Mouse (Mus musculus): Measurements from ENCODE around the gene Mapt.

Mapt gene

GRCm38 (mm10) chr11:104275765-104276164 is 44.6 kb downstream of the Mapt start:
- in situ Hi-C loops (cut with MboI, MseI) = no loop called here

DNA sequence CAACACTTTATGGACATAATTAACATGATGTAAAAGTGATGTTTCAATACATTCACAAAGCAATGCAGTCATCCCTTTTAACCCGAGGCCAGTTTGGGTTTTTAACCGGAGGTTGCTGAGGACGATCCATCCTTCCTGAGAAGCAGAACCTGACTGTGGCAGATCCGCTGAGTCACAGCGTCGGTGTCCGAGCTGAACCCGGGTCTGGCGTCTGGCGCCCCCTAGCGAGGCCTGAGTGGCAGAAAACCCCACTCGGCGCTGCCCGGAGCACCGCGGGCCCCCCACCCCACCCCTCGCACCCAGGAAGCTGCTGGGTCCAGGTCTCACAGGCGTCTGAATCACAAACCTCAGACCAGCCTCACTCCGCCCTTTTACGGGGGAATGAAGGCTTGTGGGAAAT is 47.0 kb downstream of the Mapt start:
- in situ Hi-C loops (cut with MboI, MseI) = no loop called here

- in situ Hi-C loops (cut with MboI, MseI) = no loop called here
Observed at GRCm38 (mm10) chr11:104279049-104279448, 47.9 kb downstream of the Mapt start.

DNA sequence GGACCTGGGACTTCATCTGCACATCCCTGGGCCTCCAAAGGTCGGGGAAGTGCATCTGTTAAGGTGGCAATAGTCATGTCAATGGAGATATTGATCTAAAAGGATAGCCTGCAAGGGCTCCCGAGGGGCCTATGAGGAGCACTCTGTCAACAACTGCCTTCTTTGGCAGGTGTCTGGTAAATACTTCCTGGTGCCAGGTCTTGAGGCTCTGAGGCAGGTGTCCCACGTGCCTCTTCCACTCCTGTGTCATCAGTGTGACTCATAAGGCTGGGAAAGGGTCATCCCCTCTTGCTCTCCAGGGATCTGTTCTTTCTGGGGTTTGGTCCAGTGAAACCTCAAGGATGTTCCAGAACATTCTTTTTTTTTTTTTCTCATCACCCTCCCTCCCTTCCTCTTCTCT is 48.3 kb downstream of the Mapt start:
- in situ Hi-C loops (cut with MboI, MseI) = no loop called here

- in situ Hi-C loops (cut with MboI, MseI) = no loop called here
Observed at GRCm38 (mm10) chr11:104281501-104281900, 50.3 kb downstream of the Mapt start.

- in situ Hi-C loops (cut with MboI, MseI) = no loop called here
Observed at GRCm38 (mm10) chr11:104287113-104287512, 55.9 kb downstream of the Mapt start.

DNA sequence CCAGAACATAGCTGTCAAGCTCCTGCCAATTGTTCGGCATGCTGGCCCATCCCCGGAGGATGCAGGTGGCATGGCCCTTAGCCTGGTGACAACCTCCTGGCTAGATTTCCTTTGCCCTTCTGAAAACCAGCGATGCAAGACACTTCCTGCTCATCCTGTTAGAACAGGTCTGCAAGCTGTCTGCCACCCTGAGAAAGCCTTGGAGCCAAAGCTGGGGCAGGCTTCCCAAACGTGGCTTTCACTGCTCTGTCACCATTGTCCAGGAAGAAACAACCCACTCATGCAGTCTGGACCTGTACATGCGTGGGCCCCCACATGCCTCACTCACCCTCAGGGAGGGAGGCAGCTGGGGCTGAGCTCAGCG is 57.6 kb downstream of the Mapt start:
- in situ Hi-C loops (cut with MboI, MseI) = no loop called here

DNA sequence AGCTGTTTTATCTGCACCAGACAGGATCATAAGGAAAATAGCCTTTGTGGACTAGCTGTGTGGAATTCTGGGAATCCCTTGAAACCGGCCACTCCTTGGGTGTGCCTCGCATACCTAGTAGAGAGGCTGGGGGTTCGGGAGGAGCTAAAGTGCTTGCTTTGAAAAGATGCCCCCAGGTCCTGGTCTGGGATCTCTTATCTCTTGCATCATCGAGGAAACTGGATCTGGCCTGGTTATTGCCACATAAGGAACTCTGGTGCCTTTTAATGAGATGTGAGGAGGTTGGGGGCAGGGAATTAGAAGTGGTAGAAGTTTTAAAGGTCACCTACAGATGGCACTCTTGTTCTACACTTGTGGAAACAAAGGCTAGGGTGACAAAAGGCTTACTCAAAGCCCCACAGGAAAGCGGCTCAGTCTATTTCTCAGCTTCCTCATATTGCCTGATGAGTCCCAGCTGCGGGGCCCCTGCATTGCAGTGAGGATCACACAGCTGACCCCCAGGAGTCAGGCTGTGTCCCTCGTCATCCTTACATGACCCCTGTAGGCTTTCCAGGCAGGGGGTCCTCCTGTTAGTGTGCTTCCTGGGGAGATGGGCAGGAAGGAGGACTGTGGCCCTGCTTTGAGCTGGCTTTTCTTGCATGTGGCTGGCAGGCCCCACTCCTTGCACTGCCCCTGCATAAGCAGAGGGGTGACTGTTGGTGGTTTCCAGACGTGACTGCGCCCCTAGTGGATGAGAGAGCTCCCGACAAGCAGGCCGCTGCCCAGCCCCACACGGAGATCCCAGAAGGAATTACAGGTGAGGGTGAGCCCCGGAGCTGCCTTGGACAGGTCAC is 58.2 kb downstream of the Mapt start:
- in situ Hi-C loops (cut with MboI, MseI) = no loop called here

DNA sequence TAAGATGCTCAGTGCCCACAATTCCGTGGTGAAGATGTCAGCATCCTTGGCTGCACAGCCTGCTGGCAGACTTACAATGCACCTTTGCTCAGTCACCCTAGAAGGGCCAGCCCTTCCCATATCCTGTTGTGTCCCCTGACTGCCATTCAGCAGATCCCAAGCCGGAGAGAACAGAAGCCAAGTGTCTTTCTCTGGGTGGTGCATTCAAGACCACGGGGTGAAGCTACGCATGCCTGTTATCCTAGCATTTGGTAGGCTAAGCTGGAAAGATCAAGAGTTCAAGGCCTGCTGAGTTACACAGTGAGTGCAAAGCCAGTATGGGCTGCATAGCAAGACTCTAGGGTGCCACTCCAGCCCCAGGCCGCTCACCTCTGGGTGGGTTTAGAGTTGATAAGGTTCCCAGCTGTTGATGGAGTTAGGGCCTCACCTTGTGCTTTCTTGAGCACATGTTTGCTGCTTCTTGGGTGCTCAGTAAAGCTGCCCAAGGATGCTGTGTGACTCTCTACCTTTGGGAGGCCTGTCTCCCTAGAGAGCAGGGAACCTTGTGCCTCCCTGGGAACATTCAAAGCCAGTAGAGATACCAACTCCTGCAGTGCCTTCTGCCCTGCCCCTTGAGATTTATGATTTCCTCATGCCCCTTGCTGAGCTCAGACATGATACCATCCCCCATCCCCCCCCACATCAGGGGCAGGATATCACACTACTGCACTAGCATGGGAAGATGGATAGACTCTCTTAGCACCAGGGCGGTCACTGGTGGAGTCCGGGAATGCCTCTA is 61.4 kb downstream of the Mapt start:
- in situ Hi-C loops (cut with MboI, MseI) = no loop called here

DNA sequence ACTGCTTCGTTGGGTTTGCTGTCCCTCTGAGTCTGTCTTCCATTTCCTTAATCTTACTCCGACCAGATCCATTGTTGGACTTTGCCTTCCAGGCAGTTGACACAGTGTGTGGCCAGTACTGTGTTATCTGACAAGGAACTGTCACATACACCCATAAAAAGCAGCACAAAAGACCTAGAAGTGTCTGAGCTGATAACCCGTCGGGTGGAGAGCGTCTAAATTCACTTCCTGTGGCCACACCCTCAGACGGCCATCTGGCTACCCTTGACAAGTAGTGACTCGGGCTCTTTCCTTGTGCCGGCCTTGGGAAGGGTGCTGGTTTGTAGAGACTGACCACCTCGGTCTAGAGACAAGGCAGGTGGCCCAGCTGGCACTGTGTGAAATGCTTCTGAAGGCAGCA is 62.1 kb downstream of the Mapt start:
- in situ Hi-C loops (cut with MboI, MseI) = no loop called here

DNA sequence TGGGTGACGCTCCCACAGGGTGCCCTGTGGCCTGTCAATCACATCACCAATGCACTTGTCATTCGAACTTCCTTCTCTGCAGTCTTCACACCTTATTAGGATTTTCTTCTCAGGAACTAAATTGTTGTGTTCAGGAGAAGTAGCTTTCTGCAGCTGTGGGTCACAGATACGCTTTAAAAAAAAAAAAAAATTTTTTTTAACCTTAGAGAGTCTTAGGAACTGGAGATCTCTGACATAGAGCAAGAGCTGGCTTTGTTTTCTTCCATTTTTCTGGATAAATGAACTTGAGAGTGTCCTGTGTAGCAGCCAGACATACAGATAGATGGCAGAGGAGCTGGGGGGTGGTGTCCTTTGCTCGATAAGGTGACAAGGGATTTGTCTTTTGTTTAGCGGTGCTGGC is 64.0 kb downstream of the Mapt start:
- in situ Hi-C loops (cut with MboI, MseI) = no loop called here

GRCm38 (mm10) chr11:104295656-104296055 is 64.5 kb downstream of the Mapt start:
- in situ Hi-C loops (cut with MboI, MseI) = no loop called here

GRCm38 (mm10) chr11:104297671-104298070 is 66.5 kb downstream of the Mapt start:
- in situ Hi-C loops (cut with MboI, MseI) = no loop called here

DNA sequence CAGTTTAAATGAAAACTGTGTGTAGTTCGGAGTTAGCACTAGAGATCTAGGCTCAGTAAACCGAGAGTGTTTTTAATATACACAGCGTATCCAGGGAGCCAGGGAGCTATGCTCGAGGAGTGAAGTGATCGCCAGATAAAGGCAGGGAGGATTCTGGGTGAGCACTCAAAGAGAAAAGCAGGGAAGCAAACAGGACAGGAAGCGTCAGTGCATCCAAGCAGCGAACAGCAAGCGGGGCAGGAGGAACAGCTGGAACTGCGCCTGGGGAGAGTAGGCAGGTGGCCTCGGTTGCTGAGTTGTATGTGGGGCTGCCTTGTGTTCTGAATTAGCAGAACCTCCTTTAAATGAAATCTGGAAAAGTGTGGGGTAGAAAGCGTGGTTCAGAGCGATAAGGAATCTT is 71.4 kb downstream of the Mapt start:
- in situ Hi-C loops (cut with MboI, MseI) = no loop called here

GRCm38 (mm10) chr11:104303088-104303960 is 72.1 kb downstream of the Mapt start:
- in situ Hi-C loops (cut with MboI, MseI) = no loop called here

GRCm38 (mm10) chr11:104305711-104306110 is 74.5 kb downstream of the Mapt start:
- in situ Hi-C loops (cut with MboI, MseI) = no loop called here

DNA sequence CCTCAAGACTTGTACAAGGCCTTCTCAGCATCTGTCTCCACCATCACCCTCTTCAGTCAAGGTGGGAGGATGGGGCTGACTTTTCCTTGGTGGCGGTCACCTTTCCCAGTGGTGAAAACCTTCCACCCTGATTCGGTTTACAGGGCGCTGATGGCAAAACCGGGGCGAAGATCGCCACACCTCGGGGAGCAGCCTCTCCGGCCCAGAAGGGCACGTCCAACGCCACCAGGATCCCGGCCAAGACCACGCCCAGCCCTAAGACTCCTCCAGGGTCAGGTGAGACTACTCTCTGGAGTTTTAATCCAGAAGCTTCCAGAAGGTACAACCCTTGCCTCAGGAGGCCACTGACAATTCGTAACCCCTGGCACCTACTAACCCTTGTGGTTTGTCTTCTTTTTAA is 75.3 kb downstream of the Mapt start:
- in situ Hi-C loops (cut with MboI, MseI) = no loop called here

GRCm38 (mm10) chr11:104307136-104307535 is 75.9 kb downstream of the Mapt start:
- in situ Hi-C loops (cut with MboI, MseI) = no loop called here

DNA sequence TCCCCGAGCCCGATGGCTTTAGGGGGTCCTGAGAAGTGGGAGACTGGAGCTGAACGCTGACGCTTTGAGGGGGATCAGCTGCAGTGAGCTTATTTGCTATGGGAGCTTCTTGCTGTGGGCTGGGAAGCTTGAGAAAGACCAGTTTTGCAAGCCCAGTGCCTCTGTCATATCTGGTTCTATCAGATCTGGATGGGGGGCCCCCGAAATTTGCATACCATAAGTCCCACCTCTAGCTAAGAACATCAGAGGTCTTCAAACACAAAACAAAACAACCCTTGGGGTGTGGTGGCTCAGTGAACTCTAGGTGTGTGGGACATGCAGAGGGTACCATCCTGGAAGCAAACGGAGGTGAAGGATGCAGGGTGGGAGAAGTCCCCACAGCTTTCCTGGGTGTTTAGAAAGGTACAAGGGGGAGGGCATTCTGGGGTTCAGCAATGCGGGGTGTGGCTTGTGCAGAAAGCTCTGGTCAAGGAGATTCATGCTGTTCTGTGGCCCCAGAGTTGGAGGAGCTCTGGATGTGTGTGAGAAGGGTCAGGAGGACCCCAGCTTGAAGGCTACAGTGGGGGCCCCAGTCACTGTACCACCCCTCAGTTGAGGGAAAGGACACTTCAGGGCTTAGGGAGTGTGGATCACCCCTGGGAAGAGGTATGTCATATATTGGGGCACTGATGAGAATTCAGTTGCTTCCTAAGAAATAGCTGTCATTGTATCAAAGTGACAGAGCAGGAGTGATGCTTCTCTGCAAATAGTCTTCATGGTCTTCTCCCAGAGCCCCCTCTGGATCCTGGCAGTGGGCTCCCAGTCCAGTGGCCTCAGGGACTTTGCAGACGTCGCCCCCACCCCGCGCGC is 78.4 kb downstream of the Mapt start:
- in situ Hi-C loops (cut with MboI, MseI) = loop anchor here (10.0 kb wide), 1 partner anchor 95 kb away; no protein-coding TSS in a partner anchor

GRCm38 (mm10) chr11:104310226-104310887 is 79.2 kb downstream of the Mapt start:
- in situ Hi-C loops (cut with MboI, MseI) = loop anchor here (10.0 kb wide), 1 partner anchor 94 kb away; no protein-coding TSS in a partner anchor
